Mouse (Mus musculus) forebrain, postnatal 0 days (tissue): Measurements from ENCODE around the gene Rmdn3. TPM values are rescaled to one million over a fixed set of nuclear protein-coding genes. Genes with fewer than 3 reads are reported as not detected.

Source experiments
- ATAC-seq: fragments of 200-750 bp; cut with Nextera tagmentation; 2 replicates; pipeline ENCODE4 v1.8.0; 2017; ENCODE audit warnings: mild to moderate bottlenecking, moderate library complexity
- DNase-seq: peaks from one replicate; pipeline ENCODE4 v3.0.0-alpha.2; 2015
- H3K27ac ChIP-seq: fragments of 300-500 bp; sonication (generic); 2 replicates; pipeline ENCODE4 v1.5.1; 2014; ENCODE audit warnings: low read depth, mild to moderate bottlenecking, antibody characterized with exemption, low read length, moderate library complexity, mixed read lengths
- H3K27me3 ChIP-seq: fragments of 300-500 bp; sonication (generic); 2 replicates; pipeline ENCODE4 v1.6.1; 2014; ENCODE audit warnings: mild to moderate bottlenecking, low read length, mixed read lengths; ENCODE audit not compliant: insufficient read depth
- H3K36me3 ChIP-seq: fragments of 300-500 bp; sonication (generic); 2 replicates; pipeline ENCODE4 v1.6.1; 2014; ENCODE audit warnings: mild to moderate bottlenecking, moderate library complexity; ENCODE audit not compliant: insufficient read depth
- H3K4me1 ChIP-seq: fragments of 300-500 bp; sonication (generic); 2 replicates; pipeline ENCODE4 v1.6.1; 2014; ENCODE audit warnings: antibody characterized with exemption; ENCODE audit not compliant: insufficient read depth
- H3K4me2 ChIP-seq: fragments of 300-500 bp; sonication (generic); 2 replicates; pipeline ENCODE4 v1.6.1; 2014; ENCODE audit warnings: low read depth, mild to moderate bottlenecking, moderate library complexity
- H3K4me3 ChIP-seq: fragments of 300-500 bp; sonication (generic); 2 replicates; pipeline ENCODE4 v1.5.1; 2014; ENCODE audit warnings: low read depth, low read length, mixed read lengths
- H3K9ac ChIP-seq: fragments of 300-500 bp; sonication (generic); 2 replicates; pipeline ENCODE4 v1.6.1; 2014; ENCODE audit warnings: mild to moderate bottlenecking
- H3K9me3 ChIP-seq: fragments of 300-500 bp; sonication (generic); 2 replicates; pipeline ENCODE4 v1.6.1; 2016; ENCODE audit warnings: low read length
- CTCF ChIP-seq: sonication (generic); IDR thresholded peaks from 2 replicates; pipeline ENCODE4 v1.5.1; 2016; ENCODE audit warnings: antibody characterized with exemption, control low read depth, low read depth
- WGBS: fragments of 180-500 bp; shearing (Covaris S2); extraction: QIAGEN DNeasy Blood & Tissue Kit; methylation state at CpG from one replicate; pipeline ENCODE4 v1.1.7; 2014; 5-methylcytosine and 5-hydroxymethylcytosine counted together
- polyA plus RNA-seq: library from polyadenylated mRNA; unstranded; fragments of >200 nt; fragmentation: Nextera tagmentation; extraction: Ambion mirVana; gene quantifications from 2 replicates; pipeline ENCODE4 v1.2.1, GENCODE M21; 2015
- total RNA-seq: library from RNA; depleted of rRNA; stranded (reverse); fragments of >200 nt; gene quantifications from 2 replicates; pipeline ENCODE4 v1.2.3, GENCODE M21; 2014

Rmdn3 gene
- total and polyA plus RNA-seq, 2 experiments from 2014 or later: 39.5 to 45.8 TPM

DNA sequence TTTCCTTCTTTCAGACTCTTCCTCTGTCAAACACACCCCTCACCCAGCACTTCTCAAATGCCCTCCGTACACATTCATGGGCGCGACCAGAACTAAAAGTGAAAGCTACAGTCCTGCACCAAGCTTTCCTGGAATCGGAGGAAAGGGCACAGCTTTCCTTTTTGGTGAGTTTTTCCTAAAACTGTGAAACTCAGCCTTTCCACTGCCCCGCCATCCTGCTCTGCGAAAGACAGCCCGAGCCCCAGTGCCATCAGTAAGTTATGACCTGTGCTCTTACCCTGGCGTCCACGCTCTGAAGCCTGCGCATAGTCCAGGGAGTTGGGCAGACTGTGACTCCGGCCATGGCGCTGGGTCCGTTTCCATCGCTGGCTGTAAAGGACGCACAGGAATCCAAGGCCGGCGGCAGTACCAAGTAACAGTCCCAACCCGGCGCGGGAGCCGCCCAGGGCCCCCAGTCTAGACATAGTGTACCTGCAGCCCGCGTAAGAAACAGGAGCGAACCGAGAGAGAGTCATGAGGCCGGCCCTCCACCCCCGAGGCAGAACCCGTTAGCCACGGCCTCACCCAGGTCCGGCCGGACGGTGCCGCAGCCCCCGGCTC is 653 bp downstream of the Rmdn3 start:
- Histone ChIP-seq H3K4me1 (0 out of 2 replicates have a peak, but pooled peaks cover 6% of the 10 kb centered on the region), H3K4me3 (peak overlapping the region; percentile 95), H3K27me3 (no peaks in the 10 kb centered on the region), H3K27ac (peak overlapping the region; percentile 73), H3K9ac (peak overlapping the region; percentile 91), H3K36me3 (peaks cover 32% of the 10 kb centered on the region), H3K9me3 (no peaks in the 10 kb centered on the region), H3K4me2 (peak overlapping the region; percentile 93)
- 7% methylated on average over 34 of the region's 34 CpGs for WGBS
- ATAC-seq: peak; percentile 45; the same call in 1 of the 2 replicates
- no peak for DNase-seq
- no peak for TF ChIP-seq CTCF

DNA sequence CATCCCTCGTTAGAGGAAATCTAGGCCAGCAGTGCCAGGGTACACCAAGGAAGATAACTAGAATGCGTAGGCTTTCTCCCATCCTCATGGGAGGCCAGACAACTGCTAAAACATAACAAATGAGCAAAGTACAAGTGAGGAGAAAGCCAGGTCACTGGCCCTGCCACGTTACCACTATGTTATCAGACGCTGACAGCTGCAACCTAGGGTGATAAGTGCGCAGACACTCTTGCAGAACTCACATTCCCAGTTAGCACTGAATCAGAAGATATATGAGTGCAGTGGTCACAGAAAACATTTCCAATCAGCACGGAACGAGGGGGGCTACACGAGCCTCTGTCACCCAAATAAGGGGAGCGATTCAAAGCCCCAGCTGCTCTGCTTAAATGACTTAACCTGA is 1.4 kb downstream of the Rmdn3 start:
- H3K4me3 ChIP-seq: no peak overlapping the region

DNA sequence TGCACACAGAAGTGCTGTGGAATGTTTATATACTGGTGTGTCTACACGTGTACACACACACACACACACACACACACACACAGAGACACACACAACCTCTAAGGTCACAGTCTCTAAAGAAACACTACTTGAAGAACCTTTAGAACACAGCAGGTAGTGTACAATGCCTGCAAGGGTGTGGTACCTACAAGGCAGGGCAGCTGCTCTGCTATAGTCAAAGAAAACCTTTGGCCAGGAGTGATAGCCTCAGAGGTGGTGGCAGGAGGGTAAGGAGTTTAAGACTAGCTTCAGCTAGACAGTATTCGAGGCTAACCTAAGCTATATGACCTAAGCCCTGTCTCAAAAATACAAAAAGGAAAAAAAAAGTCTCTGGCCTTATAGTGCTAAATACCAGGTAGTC is 2.2 kb downstream of the Rmdn3 start:
- ATAC-seq (no peak), DNase-seq (no peak)
- Histone ChIP-seq H3K27ac (no peak overlapping the region), H3K4me2 (no peak overlapping the region), H3K4me1 (0 out of 2 replicates have a peak, but pooled peaks cover 6% of the 10 kb centered on the region), H3K27me3 (no peaks in the 10 kb centered on the region), H3K4me3 (no peak overlapping the region), H3K36me3 (peaks cover 45% of the 10 kb centered on the region), H3K9ac (no peak overlapping the region), H3K9me3 (no peaks in the 10 kb centered on the region)
- WGBS: 85% methylated on average over 2 of the region's 2 CpGs
- no peak for TF ChIP-seq CTCF

More for the DNA sequence above, 1.4 kb downstream of the Rmdn3 start:
- no peaks in the 10 kb centered on the region for H3K9me3 ChIP-seq
- ATAC-seq: no peak
- H3K4me2 ChIP-seq: peak overlapping the region; percentile 93; the same call in 1 of the 2 replicates
- no peak overlapping the region for H3K27ac ChIP-seq
- no peaks in the 10 kb centered on the region for H3K27me3 ChIP-seq
- TF ChIP-seq CTCF: no peak
- 84% methylated on average over 9 of the region's 9 CpGs for WGBS
- DNase-seq: no peak
- 0 out of 2 replicates have a peak, but pooled peaks cover 6% of the 10 kb centered on the region for H3K4me1 ChIP-seq
- peaks cover 40% of the 10 kb centered on the region for H3K36me3 ChIP-seq
- no peak overlapping the region for H3K9ac ChIP-seq

DNA sequence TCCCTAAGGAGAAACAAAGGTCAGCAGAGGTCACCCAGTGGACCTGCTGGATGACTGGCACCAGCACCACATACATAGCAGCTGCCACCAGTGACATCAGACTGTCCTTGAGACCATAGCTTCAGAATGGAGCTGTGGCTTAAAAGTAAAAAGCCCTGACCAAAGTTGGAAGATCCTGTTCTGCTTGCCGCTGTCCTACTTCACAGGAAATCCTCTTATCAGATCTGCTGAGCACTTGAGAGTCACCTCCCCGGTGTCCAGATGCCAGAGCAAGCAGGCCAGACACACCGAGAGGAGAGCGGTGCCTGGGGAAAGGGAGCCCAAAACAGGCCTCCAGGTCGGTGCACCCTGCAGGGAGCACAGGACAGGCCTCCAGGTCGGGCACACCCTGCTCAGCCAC is 4.6 kb downstream of the Rmdn3 start:
- no peak for DNase-seq
- 93% methylated on average over 6 of the region's 6 CpGs for WGBS

DNA sequence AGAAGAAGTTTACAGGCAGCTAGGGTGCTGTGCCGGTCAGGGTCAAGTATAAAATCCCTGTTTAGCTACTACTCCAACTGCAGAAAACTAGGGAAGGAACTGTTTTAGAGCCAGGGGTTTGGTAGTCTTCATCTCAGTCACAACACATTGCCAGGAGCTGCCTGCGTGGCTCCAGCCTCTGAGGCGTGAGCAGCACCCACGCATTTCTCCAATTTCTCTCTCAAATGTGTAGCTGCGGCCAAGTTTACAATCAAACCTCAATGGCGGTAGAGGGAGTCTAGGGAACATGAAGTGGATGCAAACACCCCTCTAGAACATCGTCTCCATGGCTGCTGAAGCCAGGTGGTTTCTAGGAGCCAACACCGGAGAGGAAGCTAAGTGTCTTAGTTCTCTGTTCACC is 9.1 kb downstream of the Rmdn3 start:
- TF ChIP-seq CTCF: no peak
- H3K27me3 ChIP-seq: no peaks in the 10 kb centered on the region
- H3K4me1 ChIP-seq: no peaks in the 10 kb centered on the region
- H3K27ac ChIP-seq: no peak overlapping the region
- ATAC-seq: no peak
- peaks cover 94% of the 10 kb centered on the region for H3K36me3 ChIP-seq
- H3K9me3 ChIP-seq: no peaks in the 10 kb centered on the region
- no peak overlapping the region for H3K9ac ChIP-seq
- 95% methylated on average over 8 of the region's 8 CpGs for WGBS
- DNase-seq: no peak
- no peak overlapping the region for H3K4me2 ChIP-seq
- H3K4me3 ChIP-seq: no peak overlapping the region

More for the DNA sequence above, 4.6 kb downstream of the Rmdn3 start:
- Histone ChIP-seq H3K36me3 (peaks cover 69% of the 10 kb centered on the region), H3K27ac (no peak overlapping the region), H3K4me2 (no peak overlapping the region), H3K9me3 (no peaks in the 10 kb centered on the region), H3K9ac (no peak overlapping the region), H3K4me3 (no peak overlapping the region), H3K4me1 (0 out of 2 replicates have a peak, but pooled peaks cover 2% of the 10 kb centered on the region), H3K27me3 (no peaks in the 10 kb centered on the region)
- no peak for ATAC-seq
- TF ChIP-seq CTCF: no peak

DNA sequence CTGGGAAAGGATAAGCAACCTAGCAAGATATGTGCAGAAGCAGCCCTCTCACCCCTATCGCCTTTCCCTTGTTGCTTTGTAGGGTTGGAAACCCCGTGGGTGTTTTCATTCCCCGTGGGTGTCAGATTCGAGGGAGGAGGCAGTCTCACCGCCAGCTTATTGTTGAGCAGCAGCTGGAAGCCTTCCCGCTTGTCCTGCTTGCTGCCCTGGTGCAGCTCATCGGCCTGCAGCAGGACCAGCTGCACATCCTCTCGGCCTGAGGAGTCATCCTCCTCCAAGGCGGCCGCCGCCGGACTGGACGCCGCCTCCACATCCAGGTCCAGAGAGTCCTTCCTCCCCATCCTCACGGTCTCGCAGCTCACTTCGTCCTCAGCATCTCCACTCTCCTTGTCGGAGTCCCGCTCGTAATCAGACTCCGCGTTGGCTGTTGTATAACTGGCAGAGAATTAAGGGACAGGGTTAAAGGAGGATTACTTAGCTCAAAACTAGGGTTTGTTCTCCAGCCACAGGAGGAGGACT is 9.6 kb downstream of the Rmdn3 start:
- no peak for TF ChIP-seq CTCF
- Histone ChIP-seq H3K36me3 (peaks cover 94% of the 10 kb centered on the region), H3K4me1 (no peaks in the 10 kb centered on the region), H3K27ac (no peak overlapping the region), H3K4me3 (no peak overlapping the region), H3K4me2 (no peak overlapping the region), H3K27me3 (no peaks in the 10 kb centered on the region), H3K9ac (no peak overlapping the region), H3K9me3 (no peaks in the 10 kb centered on the region)
- DNase-seq: no peak
- ATAC-seq: no peak
- WGBS: 83% methylated on average over 22 of the region's 22 CpGs

DNA sequence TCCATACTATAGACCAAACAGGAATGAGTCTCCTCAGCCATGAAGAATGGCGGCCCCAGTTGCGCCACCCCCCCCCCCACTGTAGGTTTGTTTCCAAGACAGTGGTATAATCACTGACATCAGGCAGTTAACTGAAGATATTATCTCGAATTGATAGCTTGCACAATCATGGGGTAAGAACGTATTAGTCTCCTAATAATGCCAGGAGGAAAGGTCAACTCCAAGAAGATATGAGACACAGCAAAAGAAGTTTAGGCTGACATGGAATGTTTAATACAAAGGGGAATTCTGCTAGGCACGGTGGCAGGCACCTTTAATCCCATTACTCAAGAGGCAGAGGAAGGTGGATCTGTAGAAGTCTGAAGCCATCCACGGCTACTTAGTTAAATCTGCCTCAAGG is 10.4 kb downstream of the Rmdn3 start:
- no peak for ATAC-seq
- WGBS: 88% methylated on average over 6 of the region's 6 CpGs
- Histone ChIP-seq H3K27ac (no peak overlapping the region), H3K9ac (no peak overlapping the region), H3K9me3 (no peaks in the 10 kb centered on the region), H3K4me1 (no peaks in the 10 kb centered on the region), H3K4me2 (no peak overlapping the region), H3K36me3 (peaks cover 94% of the 10 kb centered on the region), H3K27me3 (no peaks in the 10 kb centered on the region), H3K4me3 (no peak overlapping the region)
- DNase-seq: no peak
- no peak for TF ChIP-seq CTCF
